22 mouse cellular contexts compared by ENCODE assay signal in the genomic region with DNA sequence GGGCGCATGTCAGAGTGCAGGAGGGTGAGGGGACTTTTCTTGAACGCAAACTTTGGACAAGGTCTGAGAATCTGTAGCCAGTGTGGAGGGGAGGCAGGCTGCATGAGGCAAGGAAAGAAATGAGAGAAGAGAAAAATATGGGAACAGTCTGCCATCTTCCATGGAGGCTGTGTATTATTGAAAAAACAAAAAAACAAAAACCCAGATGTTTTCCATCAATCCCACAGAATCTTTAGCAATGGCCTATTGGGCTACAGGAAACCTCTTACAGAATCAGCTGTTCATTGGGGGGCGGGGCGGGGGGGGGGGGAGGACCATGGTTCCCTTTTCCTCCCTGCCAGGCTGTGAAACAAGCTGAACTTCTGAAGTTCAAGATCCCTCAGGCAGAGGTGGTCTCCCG. TPM values are rescaled to one million over a fixed set of nuclear protein-coding genes. Genes with fewer than 3 reads are reported as not detected.
DNase-seq lines count a peak whose midpoint lies in the region; ATAC-seq and TF ChIP-seq lines count a peak whose summit lies in the region.
"Had no signal": no experiment of that assay in that cellular context is flagged by ENCODE, and none has a peak within 500 bp of the region (broad histone marks: within the 10 kb centered on the region; RNA-seq: fewer than 3 reads in every experiment).

No protein-coding gene starts in this region.

- no peak for ATAC-seq in embryonic facial prominence, embryonic 13.5 days (ENCODE audit: insufficient number of reproducible peaks, insufficient read depth, low FRiP score, low TSS enrichment, low read depth)
- no peak for ATAC-seq in intestine, embryonic 14.5 days (replicated peaks; ENCODE audit: low FRiP score, low TSS enrichment, low read depth)
- no peak for ATAC-seq in intestine, postnatal 0 days
- peak; percentile 57; the same call in 1 of the 2 replicates for ATAC-seq in lung, embryonic 14.5 days (ENCODE audit: insufficient read depth)
- no peak for ATAC-seq in stomach, embryonic 14.5 days (ENCODE audit: insufficient number of reproducible peaks, insufficient read depth, low FRiP score, low read depth)
- ATAC-seq in stomach, postnatal 0 days (ENCODE audit: low FRiP score, low TSS enrichment) = no peak
- ATAC-seq: activated CD4-positive, CD25-positive, alpha-beta regulatory T cell, adult 4 months; CD4-positive, CD25-positive, alpha-beta regulatory T cell, adult 4 months; forebrain, embryonic 15.5 days; Patski had no signal

- H3K27ac ChIP-seq in embryonic facial prominence, embryonic 13.5 days = peak overlapping the region; percentile 52
- no peak overlapping the region for H3K27ac ChIP-seq in embryonic facial prominence, embryonic 10.5 days (replicated peaks)
- 0 out of 2 replicates have a peak overlapping the region, but pooled peaks have one; percentile 7 for H3K27ac ChIP-seq in intestine, embryonic 14.5 days (ENCODE audit: low read depth)
- no peak overlapping the region for H3K27ac ChIP-seq in intestine, postnatal 0 days (ENCODE audit: low read depth, low read length)
- no peak overlapping the region for H3K27ac ChIP-seq in lung, embryonic 14.5 days (ENCODE audit: low read depth)
- peak overlapping the region; percentile 21; the same call in 1 of the 2 replicates for H3K27ac ChIP-seq in stomach, embryonic 14.5 days (ENCODE audit: low read length)
- H3K27ac ChIP-seq in stomach, postnatal 0 days (replicated peaks) = no peak overlapping the region
- H3K27ac ChIP-seq: forebrain, embryonic 15.5 days; heart, adult 2 months; hindbrain, embryonic 15.5 days had no signal

- peaks cover 12% of the 10 kb centered on the region for H3K4me1 ChIP-seq in embryonic facial prominence, embryonic 13.5 days
- peaks cover 27% of the 10 kb centered on the region for H3K4me1 ChIP-seq in embryonic facial prominence, embryonic 10.5 days
- peaks cover 18% of the 10 kb centered on the region for H3K4me1 ChIP-seq in intestine, embryonic 14.5 days (replicated peaks; ENCODE audit: control insufficient read depth, insufficient read depth, low read length)
- no peaks in the 10 kb centered on the region for H3K4me1 ChIP-seq in intestine, postnatal 0 days (replicated peaks; ENCODE audit: control insufficient read depth, insufficient read depth, low read length)
- H3K4me1 ChIP-seq in lung, embryonic 14.5 days (ENCODE audit: insufficient read depth) = peaks cover 3% of the 10 kb centered on the region
- peaks cover 7% of the 10 kb centered on the region; the same call in 1 of the 2 replicates for H3K4me1 ChIP-seq in stomach, embryonic 14.5 days (ENCODE audit: control insufficient read depth, insufficient read depth, low read length)
- no peaks in the 10 kb centered on the region; the same call in 1 of the 2 replicates for H3K4me1 ChIP-seq in stomach, postnatal 0 days (replicated peaks; ENCODE audit: control insufficient read depth, insufficient read depth)
- H3K4me1 ChIP-seq: forebrain, embryonic 15.5 days had no signal

- no peak overlapping the region for H3K4me3 ChIP-seq in embryonic facial prominence, embryonic 13.5 days
- H3K4me3 ChIP-seq in embryonic facial prominence, embryonic 10.5 days = no peak overlapping the region
- no peak overlapping the region for H3K4me3 ChIP-seq in intestine, embryonic 14.5 days (ENCODE audit: low read depth, low read length)
- H3K4me3 ChIP-seq in intestine, postnatal 0 days (ENCODE audit: low read depth, low read length) = no peak overlapping the region
- H3K4me3 ChIP-seq in lung, embryonic 14.5 days (ENCODE audit: low read depth, low read length) = no peak overlapping the region
- H3K4me3 ChIP-seq in stomach, embryonic 14.5 days (ENCODE audit: low read depth, low read length) = no peak overlapping the region
- H3K4me3 ChIP-seq in stomach, postnatal 0 days (ENCODE audit: low read depth, low read length) = no peak overlapping the region
- H3K4me3 ChIP-seq: forebrain, embryonic 15.5 days; heart, adult 2 months; heart, embryonic 12.5 days; hindbrain, embryonic 15.5 days had no signal

- no peaks in the 10 kb centered on the region for H3K27me3 ChIP-seq in embryonic facial prominence, embryonic 13.5 days
- 0 out of 2 replicates have a peak, but pooled peaks cover 6% of the 10 kb centered on the region for H3K27me3 ChIP-seq in embryonic facial prominence, embryonic 10.5 days (replicated peaks; ENCODE audit: low read depth, poor library complexity, severe bottlenecking)
- H3K27me3 ChIP-seq in intestine, embryonic 14.5 days (replicated peaks; ENCODE audit: control insufficient read depth, insufficient read depth, low read length) = no peaks in the 10 kb centered on the region
- no peaks in the 10 kb centered on the region for H3K27me3 ChIP-seq in intestine, postnatal 0 days (replicated peaks; ENCODE audit: control insufficient read depth, insufficient read depth, low read length)
- no peaks in the 10 kb centered on the region for H3K27me3 ChIP-seq in lung, embryonic 14.5 days (ENCODE audit: insufficient read depth, low read length)
- H3K27me3 ChIP-seq in stomach, embryonic 14.5 days (ENCODE audit: control insufficient read depth, insufficient read depth, low read length) = no peaks in the 10 kb centered on the region
- H3K27me3 ChIP-seq in stomach, postnatal 0 days (ENCODE audit: control insufficient read depth, insufficient read depth, low read length) = no peaks in the 10 kb centered on the region
- H3K27me3 ChIP-seq: heart, embryonic 12.5 days; hindbrain, embryonic 15.5 days; Patski had no signal

- H3K36me3 ChIP-seq in embryonic facial prominence, embryonic 13.5 days = no peaks in the 10 kb centered on the region
- no peaks in the 10 kb centered on the region for H3K36me3 ChIP-seq in embryonic facial prominence, embryonic 10.5 days (replicated peaks)
- no peaks in the 10 kb centered on the region for H3K36me3 ChIP-seq in intestine, embryonic 14.5 days (ENCODE audit: control insufficient read depth, insufficient read depth, low read length)
- no peaks in the 10 kb centered on the region for H3K36me3 ChIP-seq in intestine, postnatal 0 days (ENCODE audit: control insufficient read depth, insufficient read depth)
- no peaks in the 10 kb centered on the region for H3K36me3 ChIP-seq in lung, embryonic 14.5 days (ENCODE audit: insufficient read depth)
- H3K36me3 ChIP-seq in stomach, embryonic 14.5 days (ENCODE audit: control insufficient read depth, insufficient read depth, low read length) = no peaks in the 10 kb centered on the region
- no peaks in the 10 kb centered on the region for H3K36me3 ChIP-seq in stomach, postnatal 0 days (ENCODE audit: control insufficient read depth, insufficient read depth, low read length)
- H3K36me3 ChIP-seq: forebrain, embryonic 15.5 days; G1E; heart, embryonic 12.5 days; hindbrain, embryonic 15.5 days had no signal

- 34% methylated on average over 5 of the region's 5 CpGs for WGBS in embryonic facial prominence, embryonic 13.5 days
- WGBS in embryonic facial prominence, embryonic 10.5 days = 50% methylated on average over 5 of the region's 5 CpGs
- WGBS in intestine, embryonic 14.5 days = 58% methylated on average over 5 of the region's 5 CpGs
- 67% methylated on average over 5 of the region's 5 CpGs for WGBS in intestine, postnatal 0 days
- WGBS in lung, embryonic 14.5 days = 31% methylated on average over 5 of the region's 5 CpGs
- WGBS in stomach, embryonic 14.5 days = 43% methylated on average over 5 of the region's 5 CpGs
- 58% methylated on average over 5 of the region's 5 CpGs for WGBS in stomach, postnatal 0 days

- TF ChIP-seq CTCF in intestine, postnatal 0 days (IDR thresholded peaks at IDR 0.05; ENCODE audit: low read depth) = no peak
- TF ChIP-seq CTCF in lung, embryonic 14.5 days (IDR thresholded peaks at IDR 0.05; ENCODE audit: low read depth) = no peak
- no peak for TF ChIP-seq CTCF in stomach, postnatal 0 days (IDR thresholded peaks at IDR 0.05; ENCODE audit: low read depth)

- no peaks in the 10 kb centered on the region for H3K9me3 ChIP-seq in embryonic facial prominence, embryonic 13.5 days
- H3K9me3 ChIP-seq in embryonic facial prominence, embryonic 10.5 days = no peaks in the 10 kb centered on the region
- H3K9me3 ChIP-seq in intestine, embryonic 14.5 days (ENCODE audit: control insufficient read depth, low read length) = no peaks in the 10 kb centered on the region
- H3K9me3 ChIP-seq in intestine, postnatal 0 days (ENCODE audit: control insufficient read depth) = no peaks in the 10 kb centered on the region
- no peaks in the 10 kb centered on the region for H3K9me3 ChIP-seq in lung, embryonic 14.5 days (ENCODE audit: low read depth, low read length)
- no peaks in the 10 kb centered on the region for H3K9me3 ChIP-seq in stomach, embryonic 14.5 days (ENCODE audit: control insufficient read depth, low read depth, low read length)
- no peaks in the 10 kb centered on the region for H3K9me3 ChIP-seq in stomach, postnatal 0 days (ENCODE audit: control insufficient read depth, low read length)
- H3K9me3 ChIP-seq: forebrain, embryonic 15.5 days; G1E; heart, embryonic 12.5 days; hindbrain, embryonic 15.5 days had no signal

- no peak overlapping the region for H3K9ac ChIP-seq in embryonic facial prominence, embryonic 13.5 days
- H3K9ac ChIP-seq in intestine, embryonic 14.5 days (ENCODE audit: low read length) = no peak overlapping the region
- H3K9ac ChIP-seq in intestine, postnatal 0 days (ENCODE audit: low read depth, low read length) = no peak overlapping the region
- no peak overlapping the region for H3K9ac ChIP-seq in lung, embryonic 14.5 days
- H3K9ac ChIP-seq in stomach, embryonic 14.5 days (replicated peaks; ENCODE audit: low read depth, low read length) = no peak overlapping the region
- H3K9ac ChIP-seq in stomach, postnatal 0 days (ENCODE audit: low read length) = no peak overlapping the region
- H3K9ac ChIP-seq: forebrain, embryonic 15.5 days; heart, embryonic 12.5 days; hindbrain, embryonic 15.5 days had no signal

- H3K4me2 ChIP-seq in embryonic facial prominence, embryonic 13.5 days = no peak overlapping the region
- no peak overlapping the region for H3K4me2 ChIP-seq in intestine, embryonic 14.5 days (ENCODE audit: low read length)
- H3K4me2 ChIP-seq in intestine, postnatal 0 days (replicated peaks; ENCODE audit: low read depth) = no peak overlapping the region
- H3K4me2 ChIP-seq in lung, embryonic 14.5 days = no peak overlapping the region
- no peak overlapping the region for H3K4me2 ChIP-seq in stomach, embryonic 14.5 days (replicated peaks; ENCODE audit: low read depth, low read length)
- no peak overlapping the region for H3K4me2 ChIP-seq in stomach, postnatal 0 days (replicated peaks; ENCODE audit: low read depth)
- H3K4me2 ChIP-seq: forebrain, embryonic 15.5 days; heart, embryonic 12.5 days; hindbrain, embryonic 15.5 days had no signal

- DNase-seq in embryonic facial prominence, embryonic 10.5 days (ENCODE audit: low spot score) = no peak
- no peak for DNase-seq in intestine, embryonic 14.5 days (ENCODE audit: low spot score)
- peak; percentile 81 for DNase-seq in lung, embryonic 14.5 days
- no peak for DNase-seq in lung, adult 18-20 months
- no peak for DNase-seq in stomach, postnatal 0 days (ENCODE audit: low spot score)
- DNase-seq: adrenal gland, postnatal 14 days; B cell, adult 2 months; cerebellum, adult 11-12 months; cerebellum, adult 9-10 months; cerebellum, postnatal 25 days; gastrocnemius, postnatal 36 days; heart, adult 2 months had no signal

- no peak for TF ChIP-seq EP300 in stomach, postnatal 0 days (optimal IDR thresholded peaks at IDR 0.05)

RNA-seq across cellular contexts. Expression of a gene that starts 31.9 kb away (rescaled TPM):
- 25.3 and 26.1 TPM in 2 replicates for polyA plus RNA-seq in embryonic facial prominence, embryonic 13.5 days (2015; fragmentation: Nextera tagmentation; extraction: Ambion mirVana)
- 4.7 and 5.2 TPM in 2 replicates for polyA plus RNA-seq in embryonic facial prominence, embryonic 10.5 days (2016; fragmentation: Nextera tagmentation; extraction: Ambion mirVana)
- 30.7 and 32.3 TPM in 2 replicates for polyA plus RNA-seq in intestine, embryonic 14.5 days (2014; fragmentation: Nextera tagmentation; extraction: Ambion mirVana)
- 9.8 and 11.8 TPM in 2 replicates for polyA plus RNA-seq in intestine, postnatal 0 days (2015; fragmentation: Nextera tagmentation; extraction: Ambion mirVana)
- polyA plus RNA-seq in lung, embryonic 14.5 days (2014; fragmentation: Nextera tagmentation; extraction: Ambion mirVana) = 11.2 and 12.7 TPM in 2 replicates
- 38.3 and 38.8 TPM in 2 replicates for polyA plus RNA-seq in stomach, embryonic 14.5 days (2014; fragmentation: Nextera tagmentation; extraction: Ambion mirVana)
- 9.0 and 13.5 TPM in 2 replicates for polyA plus RNA-seq in stomach, postnatal 0 days (2015; fragmentation: Nextera tagmentation; extraction: Ambion mirVana)

Comparison
In these comparisons a context has a peak if more than half of its experiments do, and no peak if none do; other contexts are left out.
1. H3K27ac ChIP-seq: peak in embryonic facial prominence, embryonic 13.5 days (single experiment), intestine, embryonic 14.5 days (single experiment) and stomach, embryonic 14.5 days (single experiment); none in embryonic facial prominence, embryonic 10.5 days (single experiment), intestine, postnatal 0 days (single experiment), lung, embryonic 14.5 days (single experiment) and stomach, postnatal 0 days (single experiment).